Mouse (Mus musculus) limb, embryonic 12.5 days (tissue): ENCODE results near the gene Cbarp. TPM values are rescaled to one million over a fixed set of nuclear protein-coding genes. Genes with fewer than 3 reads are reported as not detected.

Experiments used
- ATAC-seq: fragments of 200-750 bp; cut with Nextera tagmentation; 2 replicates; pipeline ENCODE4 v1.8.0; 2017; ENCODE audit warnings: low read depth, moderate TSS enrichment; ENCODE audit not compliant: insufficient number of reproducible peaks, insufficient read depth, low FRiP score, low TSS enrichment
- H3K27ac ChIP-seq: fragments of 300-500 bp; sonication (generic); 2 replicates; pipeline ENCODE4 v1.5.1; 2016; ENCODE audit warnings: mild to moderate bottlenecking, moderate library complexity
- H3K27me3 ChIP-seq: fragments of 300-500 bp; sonication (generic); 2 replicates; pipeline ENCODE4 v1.6.1; 2016; ENCODE audit warnings: mild to moderate bottlenecking, moderate library complexity
- H3K36me3 ChIP-seq: fragments of 300-500 bp; sonication (generic); 2 replicates; pipeline ENCODE4 v1.6.1; 2016; ENCODE audit warnings: mild to moderate bottlenecking, moderate library complexity
- H3K4me1 ChIP-seq: fragments of 300-500 bp; sonication (generic); replicated peaks from 2 replicates; pipeline ENCODE4 v1.6.1; 2016
- H3K4me2 ChIP-seq: fragments of 300-500 bp; sonication (generic); 2 replicates; pipeline ENCODE4 v1.6.1; 2016; ENCODE audit warnings: mild to moderate bottlenecking, moderate library complexity
- H3K4me3 ChIP-seq: fragments of 300-500 bp; sonication (generic); replicated peaks from 2 replicates; pipeline ENCODE4 v1.5.1; 2016; ENCODE audit warnings: mild to moderate bottlenecking
- H3K9ac ChIP-seq: fragments of 300-500 bp; sonication (generic); replicated peaks from 2 replicates; pipeline ENCODE4 v1.6.1; 2016; ENCODE audit warnings: mild to moderate bottlenecking, moderate library complexity
- H3K9me3 ChIP-seq: fragments of 300-500 bp; sonication (generic); 2 replicates; pipeline ENCODE4 v1.6.1; 2016; ENCODE audit warnings: mild to moderate bottlenecking, moderate library complexity
- WGBS: fragments of 180-500 bp; shearing (Covaris S2); methylation state at CpG from one replicate; pipeline ENCODE4 v1.1.7; 2016; 5-methylcytosine and 5-hydroxymethylcytosine counted together
- polyA plus RNA-seq: library from polyadenylated mRNA; unstranded; fragments of >200 nt; fragmentation: Nextera tagmentation; extraction: Ambion mirVana; gene quantifications from 2 replicates; pipeline ENCODE4 v1.2.1, GENCODE M21; 2016

Cbarp gene
- polyA plus RNA-seq, 1 experiment from 2014 or later = 4.9 TPM

DNA sequence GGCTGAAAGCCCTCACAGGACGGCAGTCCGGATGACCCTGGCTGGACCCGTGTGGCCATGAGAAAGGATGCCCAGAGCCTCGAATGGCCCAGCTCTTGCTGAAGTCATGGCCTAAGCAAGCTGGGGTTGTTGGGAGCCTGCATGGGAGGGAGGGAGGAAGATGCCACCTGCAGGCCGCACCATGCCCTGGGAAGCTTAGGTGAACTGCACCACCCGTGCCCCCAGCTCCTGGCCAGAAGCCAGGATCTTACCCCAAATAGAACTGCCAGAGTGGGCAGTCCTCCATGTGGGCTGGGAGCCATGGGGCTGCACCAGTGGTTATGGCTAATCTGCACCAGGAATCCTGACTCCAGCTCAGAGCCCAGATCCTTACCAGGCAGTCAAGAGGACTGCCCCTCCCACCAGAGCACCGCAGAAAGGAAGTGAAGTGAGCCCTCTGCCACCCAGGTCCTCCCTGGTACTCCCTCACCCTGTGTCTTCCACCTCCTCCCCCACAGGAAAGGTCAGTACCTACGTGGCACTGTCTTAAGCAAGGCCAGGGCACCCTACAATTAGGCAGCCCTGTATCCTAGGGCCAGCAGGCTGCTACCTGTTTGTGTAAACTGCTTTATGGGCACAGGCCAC lies 7.3 kb downstream of the Cbarp start:
- ATAC-seq = no peak
- H3K27me3 ChIP-seq = peaks cover 52% of the 10 kb centered on the region
- H3K4me1 ChIP-seq = peaks cover 36% of the 10 kb centered on the region

DNA sequence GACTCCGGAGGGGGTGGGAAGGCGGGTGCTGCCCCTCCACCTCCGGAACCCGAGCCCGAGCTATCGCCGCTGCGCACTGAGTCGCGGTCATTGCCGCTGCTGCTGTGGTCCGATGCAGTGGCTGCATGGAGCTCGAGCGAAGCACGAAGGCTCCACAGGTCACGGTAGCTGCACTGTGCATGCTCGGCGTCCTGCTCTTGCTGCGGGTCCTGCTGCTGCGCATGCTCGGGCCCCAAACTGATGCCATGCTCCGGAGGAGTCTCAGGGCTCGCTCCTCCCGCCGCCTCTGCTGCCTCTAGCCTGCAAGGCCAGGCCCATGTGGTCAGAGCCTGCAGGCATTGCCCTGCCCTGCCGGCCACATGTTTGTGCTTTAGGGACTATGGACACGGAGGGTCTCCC lies 8.7 kb downstream of the Cbarp start:
- no peak for ATAC-seq
- Histone ChIP-seq H3K27ac (0 out of 2 replicates have a peak overlapping the region, but pooled peaks have one; percentile 35), H3K4me3 (peak overlapping the region; percentile 25), H3K4me1 (peaks cover 23% of the 10 kb centered on the region), H3K36me3 (peaks cover 85% of the 10 kb centered on the region), H3K4me2 (peak overlapping the region; percentile 56), H3K9me3 (0 out of 2 replicates have a peak, but pooled peaks cover 5% of the 10 kb centered on the region), H3K27me3 (peaks cover 38% of the 10 kb centered on the region), H3K9ac (peak overlapping the region; percentile 50)
- WGBS = 34% methylated on average over 27 of the region's 27 CpGs

More for the DNA sequence above, 7.3 kb downstream of the Cbarp start:
- Histone ChIP-seq H3K27ac (no peak overlapping the region), H3K4me3 (no peak overlapping the region), H3K36me3 (peaks cover 71% of the 10 kb centered on the region), H3K4me2 (no peak overlapping the region), H3K9ac (no peak overlapping the region), H3K9me3 (0 out of 2 replicates have a peak, but pooled peaks cover 5% of the 10 kb centered on the region)
- 77% methylated on average over 8 of the region's 8 CpGs for WGBS

DNA sequence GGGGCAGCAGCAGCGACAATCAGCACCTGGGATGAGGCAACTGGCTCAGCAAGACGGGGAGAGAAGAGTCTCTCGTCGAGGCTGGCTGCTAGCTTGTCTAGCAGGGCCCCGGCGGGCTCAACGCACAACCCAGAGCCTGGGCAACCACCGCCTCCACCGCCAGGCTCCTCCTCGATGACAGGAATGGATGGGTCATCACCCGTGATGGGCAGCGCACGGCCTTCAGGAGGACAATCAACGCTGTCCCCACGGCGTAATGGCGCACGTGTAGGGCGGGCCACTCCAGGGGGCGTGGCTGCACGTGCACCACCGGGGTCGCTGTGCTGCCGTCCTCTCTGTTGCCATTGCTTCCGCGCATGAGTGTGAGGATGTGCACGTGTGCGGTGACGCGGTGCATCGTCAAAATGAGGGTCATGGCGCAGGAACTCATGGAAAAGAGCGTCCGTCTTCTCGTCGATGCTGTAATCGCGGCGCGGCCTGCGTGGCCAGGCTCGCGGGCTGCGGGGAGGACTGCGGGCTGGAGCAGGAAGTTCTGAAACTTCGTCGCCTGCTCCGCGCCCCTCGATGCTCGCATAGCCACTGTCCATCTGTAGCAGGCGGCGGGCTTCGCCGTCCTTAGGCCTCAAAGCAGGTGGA lies 9.2 kb downstream of the Cbarp start:
- Histone ChIP-seq H3K27me3 (peaks cover 33% of the 10 kb centered on the region), H3K4me1 (peaks cover 17% of the 10 kb centered on the region), H3K9ac (peak overlapping the region; percentile 50), H3K9me3 (0 out of 2 replicates have a peak, but pooled peaks cover 5% of the 10 kb centered on the region), H3K4me2 (peak overlapping the region; percentile 56), H3K27ac (0 out of 2 replicates have a peak overlapping the region, but pooled peaks have one; percentile 35), H3K36me3 (peaks cover 90% of the 10 kb centered on the region), H3K4me3 (peak overlapping the region; percentile 25)
- 17% methylated on average over 55 of the region's 55 CpGs for WGBS
- ATAC-seq = no peak

DNA sequence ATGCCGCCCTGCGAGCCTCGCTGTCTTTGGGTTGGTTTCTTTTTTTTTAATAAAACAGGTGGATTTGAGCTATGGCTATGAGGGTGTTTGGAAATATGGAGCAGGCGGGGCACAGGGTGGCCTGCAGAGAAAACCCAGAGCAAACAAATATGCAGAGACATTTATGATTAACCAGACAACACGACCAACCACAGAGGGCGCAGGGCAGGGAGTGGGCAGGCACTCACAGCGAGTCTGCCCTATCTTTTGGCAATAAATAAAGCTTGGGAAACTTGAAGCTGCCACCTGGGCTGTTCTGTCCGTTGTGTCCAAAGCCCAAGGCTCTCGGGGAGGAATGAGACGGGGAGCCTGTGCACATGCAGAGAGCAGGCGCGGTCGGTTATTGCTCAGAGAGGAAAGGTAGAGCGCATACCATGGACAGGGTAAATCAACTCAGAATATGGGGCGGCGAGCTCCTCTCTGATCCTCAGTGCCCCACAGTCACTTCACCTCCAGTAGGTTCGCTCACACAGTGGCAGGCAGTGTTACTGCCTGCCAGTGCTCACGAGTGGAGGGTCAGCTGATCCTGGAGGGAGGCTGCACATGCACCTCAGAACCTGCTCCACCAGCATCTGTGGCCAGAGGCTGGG lies 10.1 kb downstream of the Cbarp start:
- peaks cover 95% of the 10 kb centered on the region for H3K36me3 ChIP-seq
- no peak overlapping the region for H3K4me3 ChIP-seq
- H3K27me3 ChIP-seq = peaks cover 24% of the 10 kb centered on the region
- ATAC-seq = no peak
- 81% methylated on average over 18 of the region's 18 CpGs for WGBS
- H3K27ac ChIP-seq = no peak overlapping the region
- H3K9me3 ChIP-seq = no peaks in the 10 kb centered on the region
- no peak overlapping the region; the same call in 1 of the 2 replicates for H3K9ac ChIP-seq
- H3K4me1 ChIP-seq = peaks cover 14% of the 10 kb centered on the region
- peak overlapping the region; percentile 56; the same call in 1 of the 2 replicates for H3K4me2 ChIP-seq

DNA sequence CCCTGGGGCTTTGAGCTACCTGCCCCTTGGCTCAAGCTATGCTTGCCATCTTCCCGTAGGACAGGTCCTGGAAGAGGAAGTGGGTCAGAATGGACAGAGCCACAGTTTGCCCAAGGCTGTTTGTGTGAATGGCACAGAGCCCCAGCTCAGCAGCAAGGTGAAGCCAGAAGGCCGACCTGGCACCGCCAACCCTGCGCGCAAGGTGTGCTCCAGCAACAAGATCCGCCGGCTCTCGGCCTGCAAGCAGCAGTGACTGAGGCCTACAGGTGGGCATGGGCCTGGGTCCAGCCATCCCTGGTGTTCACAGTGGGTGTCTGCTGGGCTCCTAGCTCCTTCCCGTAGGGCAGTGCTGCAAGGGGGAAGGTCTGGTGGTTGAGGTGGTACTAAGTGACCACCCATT lies 10.8 kb downstream of the Cbarp start:
- no peak overlapping the region for H3K4me2 ChIP-seq
- H3K27ac ChIP-seq = no peak overlapping the region
- H3K4me3 ChIP-seq = no peak overlapping the region
- peaks cover 17% of the 10 kb centered on the region for H3K27me3 ChIP-seq
- peaks cover 99% of the 10 kb centered on the region for H3K36me3 ChIP-seq
- H3K9ac ChIP-seq = no peak overlapping the region
- H3K4me1 ChIP-seq = peaks cover 14% of the 10 kb centered on the region
- ATAC-seq = no peak
- H3K9me3 ChIP-seq = no peaks in the 10 kb centered on the region
- WGBS = 96% methylated on average over 9 of the region's 9 CpGs

GRCm38 (mm10) chr10:80127920-80128319 lies 12.7 kb downstream of the Cbarp start:
- 94% methylated on average over 8 of the region's 8 CpGs for WGBS
- no peak overlapping the region for H3K4me2 ChIP-seq

GRCm38 (mm10) chr10:80123932-80124562 lies 16.6 kb downstream of the Cbarp start:
- WGBS = 88% methylated on average over 9 of the region's 9 CpGs
- Histone ChIP-seq H3K9ac (0 out of 2 replicates have a peak overlapping the region, but pooled peaks have one; percentile 19), H3K36me3 (peaks cover 98% of the 10 kb centered on the region), H3K27ac (no peak overlapping the region), H3K9me3 (no peaks in the 10 kb centered on the region), H3K27me3 (no peaks in the 10 kb centered on the region), H3K4me2 (no peak overlapping the region), H3K4me1 (0 out of 2 replicates have a peak, but pooled peaks cover 3% of the 10 kb centered on the region), H3K4me3 (no peak overlapping the region)
- no peak for ATAC-seq

More at GRCm38 (mm10) chr10:80127920-80128319, 12.7 kb downstream of the Cbarp start:
- ATAC-seq = no peak
- Histone ChIP-seq H3K4me1 (peaks cover 14% of the 10 kb centered on the region), H3K36me3 (peaks cover 100% of the 10 kb centered on the region), H3K27me3 (peaks cover 11% of the 10 kb centered on the region; the same call in 1 of the 2 replicates), H3K4me3 (0 out of 2 replicates have a peak overlapping the region, but pooled peaks have one; percentile 1), H3K27ac (no peak overlapping the region), H3K9ac (no peak overlapping the region), H3K9me3 (no peaks in the 10 kb centered on the region)

- WGBS = 85% methylated on average over 2 of the region's 2 CpGs
- ATAC-seq = no peak
- no peaks in the 10 kb centered on the region for H3K27me3 ChIP-seq
These were observed 19.0 kb downstream of the Cbarp start for GRCm38 (mm10) chr10:80121639-80122038.

DNA sequence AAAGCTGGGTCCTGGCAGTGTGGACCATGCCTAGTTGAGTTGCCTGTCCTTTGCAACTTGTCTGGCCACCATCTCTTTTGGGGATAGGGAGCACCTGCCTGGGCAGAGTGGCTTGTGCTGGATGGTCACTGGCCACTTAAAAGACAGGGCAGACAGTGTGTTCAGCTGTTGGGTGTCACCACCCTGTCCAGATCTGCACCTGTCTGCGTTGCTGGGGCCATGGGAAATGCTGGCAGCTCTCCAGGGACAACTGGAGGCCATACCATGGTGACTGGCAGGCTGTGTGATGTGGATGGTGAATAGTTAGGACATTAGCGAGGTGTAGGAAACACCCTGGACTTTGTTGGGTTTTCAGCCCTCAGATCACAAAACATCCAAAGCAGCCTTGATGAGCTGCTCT lies 20.5 kb downstream of the Cbarp start:
- Histone ChIP-seq H3K27me3 (no peaks in the 10 kb centered on the region), H3K9ac (peak overlapping the region; percentile 27; the same call in 1 of the 2 replicates), H3K4me1 (peaks cover 29% of the 10 kb centered on the region), H3K4me2 (no peak overlapping the region), H3K27ac (no peak overlapping the region), H3K4me3 (no peak overlapping the region), H3K9me3 (no peaks in the 10 kb centered on the region), H3K36me3 (peaks cover 72% of the 10 kb centered on the region)
- WGBS = 89% methylated on average over 2 of the region's 2 CpGs
- ATAC-seq = no peak

More at GRCm38 (mm10) chr10:80121639-80122038, 19.0 kb downstream of the Cbarp start:
- Histone ChIP-seq H3K4me3 (no peak overlapping the region), H3K4me2 (no peak overlapping the region), H3K27ac (no peak overlapping the region), H3K4me1 (peaks cover 27% of the 10 kb centered on the region), H3K9me3 (no peaks in the 10 kb centered on the region), H3K9ac (no peak overlapping the region), H3K36me3 (peaks cover 87% of the 10 kb centered on the region)

GRCm38 (mm10) chr10:80118552-80118951 lies 22.1 kb downstream of the Cbarp start:
- peak overlapping the region; percentile 92; the same call in 1 of the 2 replicates for H3K4me3 ChIP-seq
- H3K27ac ChIP-seq = no peak overlapping the region
- WGBS = 81% methylated on average over 6 of the region's 6 CpGs
- no peaks in the 10 kb centered on the region for H3K9me3 ChIP-seq
- no peak for ATAC-seq
- H3K36me3 ChIP-seq = peaks cover 57% of the 10 kb centered on the region
- H3K9ac ChIP-seq = no peak overlapping the region
- peak overlapping the region; percentile 93 for H3K4me2 ChIP-seq
- H3K27me3 ChIP-seq = no peaks in the 10 kb centered on the region
- H3K4me1 ChIP-seq = peaks cover 34% of the 10 kb centered on the region
